Mouse (Mus musculus): ENCODE measurements around the gene Ccdc6. TPM values are rescaled to one million over a fixed set of nuclear protein-coding genes. Genes with fewer than 3 reads are reported as not detected.

Gene Ccdc6
- total RNA-seq, 1 experiment, result 21.3 TPM

DNA sequence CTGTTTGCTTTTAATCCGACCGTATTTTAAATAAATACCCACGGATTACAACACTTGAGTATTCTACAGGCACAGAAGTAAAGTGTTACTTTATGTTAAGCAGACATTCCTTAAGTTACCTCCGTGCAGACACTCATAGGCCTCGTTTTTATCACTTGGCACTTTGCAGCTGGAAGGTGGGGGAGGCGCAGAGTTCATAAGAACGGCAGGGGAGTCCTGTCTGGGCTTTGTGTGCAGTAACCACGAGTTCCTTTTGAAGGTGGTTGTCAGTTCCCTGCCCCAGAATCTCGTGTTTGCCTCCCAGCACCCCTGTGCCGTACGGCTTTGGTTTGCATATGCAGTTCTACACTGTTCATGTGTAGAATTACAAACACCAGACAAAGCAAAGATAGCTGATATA lies 70.7 kb downstream of the Ccdc6 start:
- no peak overlapping the region for H3K27ac ChIP-seq (ENCODE audit: insufficient read depth, low read depth, low read length, poor library complexity, severe bottlenecking)
- H3K9me3 ChIP-seq (ENCODE audit: control insufficient read depth, insufficient read depth, low read depth, low read length), result no peaks in the 10 kb centered on the region
- in situ Hi-C loops (cut with MboI; ENCODE audit: low sequenced_read_pairs in 2 of 2, unreplicated experiment in 2 of 2), result no loop called here
- no peak for DNase-seq (ENCODE audit: low read depth, low spot score)
- peaks cover 0 to 2% of the 10 kb centered on the region in 2 experiments; a peak in 1 of 4 replicates for H3K4me1 ChIP-seq (ENCODE audit: control insufficient read depth in 2 of 2, insufficient read depth in 2 of 2, low read length in 2 of 2, poor library complexity in 1 of 2)
- no peak overlapping the region for H3K4me3 ChIP-seq (ENCODE audit: insufficient read depth in 1 of 2, low read depth in 1 of 2, low read length in 2 of 2, poor library complexity in 1 of 2, severe bottlenecking in 1 of 2)
- H3K36me3 ChIP-seq (ENCODE audit: control insufficient read depth, insufficient read depth, low read length, poor library complexity, severe bottlenecking), result peaks cover 40% of the 10 kb centered on the region; the same call in 1 of the 2 replicates
- TF ChIP-seq CHD2 (IDR thresholded peaks at IDR 0.05; ENCODE audit: low read depth, low read length), result no peak
- no peak for TF ChIP-seq ZC3H11A (IDR thresholded peaks at IDR 0.05; ENCODE audit: borderline replicate concordance, low read depth, low read length)
- TF ChIP-seq HCFC1 (IDR thresholded peaks at IDR 0.05; ENCODE audit: borderline replicate concordance, insufficient read depth, low read length), result no peak
- TF ChIP-seq MAFK (IDR thresholded peaks at IDR 0.05; ENCODE audit: insufficient read depth, low read depth, low read length), result no peak
- TF ChIP-seq ZNF384 (IDR thresholded peaks at IDR 0.05; ENCODE audit: low read depth, low read length), result no peak
- no peak overlapping the region for H3K9ac ChIP-seq (ENCODE audit: insufficient read depth, low read depth, low read length, poor library complexity, severe bottlenecking)

DNA sequence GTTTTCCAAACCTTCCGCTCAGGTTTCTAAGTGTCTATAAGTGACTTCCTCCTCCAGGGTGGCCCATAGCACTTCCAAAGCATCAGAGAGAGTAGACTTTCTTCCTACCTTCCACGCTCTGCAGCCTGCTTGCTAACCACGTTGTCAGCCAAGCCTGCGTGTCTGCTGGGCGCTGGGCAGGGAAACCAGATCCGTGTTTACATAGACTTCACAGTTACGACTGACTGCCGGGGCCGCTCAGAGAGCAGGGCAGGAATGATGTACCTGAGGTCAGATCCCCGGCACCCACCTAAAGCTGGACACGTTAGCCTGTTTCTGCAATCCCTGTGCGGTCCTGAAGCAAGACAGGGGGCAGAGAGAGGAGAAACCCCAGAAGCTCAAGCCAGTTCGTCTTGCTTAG lies 71.5 kb downstream of the Ccdc6 start:
- in situ Hi-C loops (cut with MboI; ENCODE audit: low sequenced_read_pairs in 2 of 2, unreplicated experiment in 2 of 2), result no loop called here
- Histone ChIP-seq H3K9me3 (ENCODE audit: control insufficient read depth, insufficient read depth, low read depth, low read length) (no peaks in the 10 kb centered on the region), H3K4me3 (ENCODE audit: insufficient read depth in 1 of 2, low read depth in 1 of 2, low read length in 2 of 2, poor library complexity in 1 of 2, severe bottlenecking in 1 of 2) (no peak overlapping the region), H3K4me1 (ENCODE audit: control insufficient read depth in 2 of 2, insufficient read depth in 2 of 2, low read length in 2 of 2, poor library complexity in 1 of 2) (peaks cover 0 to 2% of the 10 kb centered on the region in 2 experiments; a peak in 1 of 4 replicates), H3K36me3 (ENCODE audit: control insufficient read depth, insufficient read depth, low read length, poor library complexity, severe bottlenecking) (peaks cover 40% of the 10 kb centered on the region; the same call in 1 of the 2 replicates), H3K27ac (ENCODE audit: insufficient read depth, low read depth, low read length, poor library complexity, severe bottlenecking) (no peak overlapping the region), H3K9ac (ENCODE audit: insufficient read depth, low read depth, low read length, poor library complexity, severe bottlenecking) (no peak overlapping the region)
- TF ChIP-seq ZNF384 (IDR thresholded peaks at IDR 0.05; ENCODE audit: low read depth, low read length), result no peak
- no peak for TF ChIP-seq HCFC1 (IDR thresholded peaks at IDR 0.05; ENCODE audit: borderline replicate concordance, insufficient read depth, low read length)
- TF ChIP-seq ZC3H11A (IDR thresholded peaks at IDR 0.05; ENCODE audit: borderline replicate concordance, low read depth, low read length), result no peak
- TF ChIP-seq MAFK (IDR thresholded peaks at IDR 0.05; ENCODE audit: insufficient read depth, low read depth, low read length), result no peak
- no peak for TF ChIP-seq CHD2 (IDR thresholded peaks at IDR 0.05; ENCODE audit: low read depth, low read length)
- DNase-seq (ENCODE audit: low read depth, low spot score), result no peak

- H3K36me3 ChIP-seq (ENCODE audit: control insufficient read depth, insufficient read depth, low read length, poor library complexity, severe bottlenecking), result peaks cover 36% of the 10 kb centered on the region; the same call in 1 of the 2 replicates
- H3K4me3 ChIP-seq (ENCODE audit: insufficient read depth in 1 of 2, low read depth in 1 of 2, low read length in 2 of 2, poor library complexity in 1 of 2, severe bottlenecking in 1 of 2), result no peak overlapping the region
- DNase-seq (ENCODE audit: low read depth, low spot score), result no peak
- no peak overlapping the region for H3K9ac ChIP-seq (ENCODE audit: insufficient read depth, low read depth, low read length, poor library complexity, severe bottlenecking)
- in situ Hi-C loops (cut with MboI; ENCODE audit: low sequenced_read_pairs in 2 of 2, unreplicated experiment in 2 of 2), result no loop called here
- H3K27ac ChIP-seq (ENCODE audit: insufficient read depth, low read depth, low read length, poor library complexity, severe bottlenecking), result no peak overlapping the region
- peaks cover 0 to 2% of the 10 kb centered on the region in 2 experiments; a peak in 1 of 4 replicates for H3K4me1 ChIP-seq (ENCODE audit: control insufficient read depth in 2 of 2, insufficient read depth in 2 of 2, low read length in 2 of 2, poor library complexity in 1 of 2)
- H3K9me3 ChIP-seq (ENCODE audit: control insufficient read depth, insufficient read depth, low read depth, low read length), result no peaks in the 10 kb centered on the region
- no peak for TF ChIP-seq HCFC1 (IDR thresholded peaks at IDR 0.05; ENCODE audit: borderline replicate concordance, insufficient read depth, low read length)
- TF ChIP-seq ZC3H11A (IDR thresholded peaks at IDR 0.05; ENCODE audit: borderline replicate concordance, low read depth, low read length), result no peak
- TF ChIP-seq MAFK (IDR thresholded peaks at IDR 0.05; ENCODE audit: insufficient read depth, low read depth, low read length), result no peak
- TF ChIP-seq ZNF384 (IDR thresholded peaks at IDR 0.05; ENCODE audit: low read depth, low read length), result no peak
- no peak for TF ChIP-seq CHD2 (IDR thresholded peaks at IDR 0.05; ENCODE audit: low read depth, low read length)
These were observed 72.1 kb downstream of the Ccdc6 start for GRCm38 (mm10) chr10:70169044-70169443.

DNA sequence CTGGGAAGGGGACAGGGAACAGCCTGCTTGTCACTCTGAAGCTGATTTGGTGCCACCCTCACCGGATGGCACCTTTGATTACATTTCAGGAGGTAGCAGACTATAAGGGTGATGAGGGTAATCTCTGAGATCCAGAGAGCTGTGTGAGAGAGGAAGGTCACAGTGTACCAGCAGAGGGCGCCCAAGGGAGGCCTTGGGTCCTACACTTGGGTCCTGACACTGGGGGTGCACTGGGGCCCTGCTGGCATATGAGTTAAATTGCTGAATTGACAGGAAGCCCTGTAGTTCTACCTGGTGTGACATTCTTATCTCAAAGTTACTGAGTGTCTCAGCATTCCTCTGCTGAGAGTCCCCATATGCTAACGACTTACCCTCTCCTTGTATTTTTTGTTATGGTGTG lies 76.4 kb downstream of the Ccdc6 start:
- DNase-seq (ENCODE audit: low read depth, low spot score), result peak; percentile 51
- in situ Hi-C loops (cut with MboI; ENCODE audit: low sequenced_read_pairs in 2 of 2, unreplicated experiment in 2 of 2), result no loop called here
- Histone ChIP-seq H3K4me3 (ENCODE audit: insufficient read depth in 1 of 2, low read depth in 1 of 2, low read length in 2 of 2, poor library complexity in 1 of 2, severe bottlenecking in 1 of 2) (no peak overlapping the region), H3K9me3 (ENCODE audit: control insufficient read depth, insufficient read depth, low read depth, low read length) (no peaks in the 10 kb centered on the region), H3K9ac (ENCODE audit: insufficient read depth, low read depth, low read length, poor library complexity, severe bottlenecking) (no peak overlapping the region), H3K36me3 (ENCODE audit: control insufficient read depth, insufficient read depth, low read length, poor library complexity, severe bottlenecking) (peaks cover 38% of the 10 kb centered on the region; the same call in 1 of the 2 replicates), H3K4me1 (ENCODE audit: control insufficient read depth in 2 of 2, insufficient read depth in 2 of 2, low read length in 2 of 2, poor library complexity in 1 of 2) (peaks cover 0 to 6% of the 10 kb centered on the region in 2 experiments; a peak in 1 of 4 replicates), H3K27ac (ENCODE audit: insufficient read depth, low read depth, low read length, poor library complexity, severe bottlenecking) (no peak overlapping the region)
- TF ChIP-seq HCFC1 (IDR thresholded peaks at IDR 0.05; ENCODE audit: borderline replicate concordance, insufficient read depth, low read length) (no peak), MAFK (IDR thresholded peaks at IDR 0.05; ENCODE audit: insufficient read depth, low read depth, low read length) (peak; percentile 70; the same call in 1 of the 2 replicates)
